Mouse (Mus musculus) myocyte (in vitro differentiated cells): Measurements from ENCODE around the gene Ppme1.

ENCODE experiments used
- CEBPB ChIP-seq: IDR thresholded peaks from 2 replicates; pipeline ENCODE4 v1.6.1; 2011; ENCODE audit warnings: mild to moderate bottlenecking, moderate library complexity; ENCODE audit not compliant: poor library complexity, insufficient read depth, severe bottlenecking
- E2F4 ChIP-seq: IDR thresholded peaks from one replicate; pipeline ENCODE4 v1.6.1; 2011; ENCODE audit warnings: mild to moderate bottlenecking, control low read depth, moderate library complexity; ENCODE audit not compliant: insufficient read depth
- MYOD1 ChIP-seq, 3 experiments: IDR thresholded peaks; one replicate each; pipeline ENCODE4 v1.6.1; 2011; ENCODE audit warnings: control low read depth in 2 of 3, low read depth in 2 of 3, mild to moderate bottlenecking in 2 of 3, moderate library complexity in 1 of 3; ENCODE audit not compliant: insufficient read length in 2 of 3, control insufficient read depth in 1 of 3
- MYOG ChIP-seq, 3 experiments: IDR thresholded peaks; one replicate each; pipeline ENCODE4 v1.6.1; 2011; ENCODE audit warnings: control low read depth in 2 of 3, low read depth in 2 of 3, mild to moderate bottlenecking in 2 of 3; ENCODE audit not compliant: insufficient read length in 2 of 3, control insufficient read depth in 1 of 3, insufficient read depth in 1 of 3
- POLR2A ChIP-seq: IDR thresholded peaks from one replicate; pipeline ENCODE4 v1.6.1; 2011; ENCODE audit warnings: low read depth, mild to moderate bottlenecking, control low read depth, moderate library complexity; ENCODE audit not compliant: insufficient read length
- TCF12 ChIP-seq: IDR thresholded peaks from one replicate; pipeline ENCODE4 v1.6.1; 2011; ENCODE audit warnings: mild to moderate bottlenecking, control low read depth; ENCODE audit not compliant: poor library complexity, insufficient read depth, severe bottlenecking
- TCF3 ChIP-seq: IDR thresholded peaks from one replicate; pipeline ENCODE4 v1.6.1; 2011; ENCODE audit warnings: low read depth, control low read depth; ENCODE audit not compliant: insufficient read length
- USF1 ChIP-seq: IDR thresholded peaks from one replicate; pipeline ENCODE4 v1.6.1; 2011; ENCODE audit warnings: low read depth, mild to moderate bottlenecking, control low read depth, moderate library complexity

- TF ChIP-seq POLR2A (no peak), MYOD1 (IDR thresholded peaks at IDR 0.05; ENCODE audit: control insufficient read depth in 1 of 3, insufficient read length in 2 of 3, low read depth in 2 of 3) (no peak), MYOG (IDR thresholded peaks at IDR 0.05; ENCODE audit: control insufficient read depth in 1 of 3, insufficient read depth in 1 of 3, insufficient read length in 2 of 3, low read depth in 2 of 3) (no peak), USF1 (no peak), CEBPB (no peak), TCF3 (no peak), TCF12 (no peak), E2F4 (no peak)
Measured at GRCm38 (mm10) chr7:100325482-100325881, 46.6 kb downstream of the Ppme1 start.
